28 mouse cellular contexts compared by ENCODE assay signal in the genomic region with DNA sequence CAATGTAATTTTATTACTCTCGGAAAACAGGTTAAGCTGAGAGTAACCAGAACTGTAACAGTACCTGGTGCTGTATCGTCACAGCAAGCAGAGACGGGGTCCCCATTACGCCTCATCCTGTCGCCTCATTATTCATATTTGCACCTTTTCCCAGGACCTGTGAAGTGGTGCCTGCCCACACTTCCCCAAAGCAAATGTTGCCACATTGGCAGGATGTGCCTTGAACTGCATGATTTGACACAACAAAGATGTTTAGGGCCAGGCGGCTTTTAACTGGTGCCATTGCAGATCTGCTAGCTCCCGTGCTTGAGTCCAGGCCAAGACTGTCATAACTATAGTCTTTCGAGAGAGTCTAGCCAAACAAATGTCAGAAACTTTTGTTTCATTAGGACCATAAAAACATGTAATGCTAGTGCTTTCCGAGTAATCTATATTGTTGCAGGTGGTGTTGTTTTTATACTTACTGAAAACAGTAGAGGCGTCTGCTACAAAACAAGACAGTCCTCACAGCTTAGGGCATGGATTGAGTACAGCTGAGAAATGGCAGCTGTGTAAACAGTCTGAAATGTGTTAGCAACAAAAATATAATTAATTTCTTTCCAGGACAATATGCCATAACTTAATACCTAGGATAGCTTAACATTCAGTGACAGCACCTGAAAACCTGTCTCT.
DNase-seq lines count a peak whose midpoint lies in the region; ATAC-seq and TF ChIP-seq lines count a peak whose summit lies in the region.
"Had no signal": no experiment of that assay in that cellular context is flagged by ENCODE, and none has a peak within 500 bp of the region (broad histone marks: within the 10 kb centered on the region; RNA-seq: fewer than 3 reads in every experiment).

No protein-coding gene starts in this region.

- no peak overlapping the region for H3K4me3 ChIP-seq in embryonic facial prominence, embryonic 14.5 days (ENCODE audit: low read depth, low read length)
- H3K4me3 ChIP-seq in embryonic facial prominence, embryonic 10.5 days, result no peak overlapping the region
- H3K4me3 ChIP-seq: hindbrain, embryonic 10.5 days; hindbrain, embryonic 15.5 days; kidney, embryonic 15.5 days; layer of hippocampus, adult 2 months; liver, embryonic 13.5 days; midbrain, embryonic 15.5 days had no signal

- no peak for TF ChIP-seq POLR2A in brain, embryonic 14.5 days (IDR thresholded peaks at IDR 0.05; ENCODE audit: borderline replicate concordance, extremely low read depth, insufficient read depth, insufficient read length, poor library complexity, severe bottlenecking)

- no peak overlapping the region for H3K27ac ChIP-seq in embryonic facial prominence, embryonic 14.5 days (replicated peaks; ENCODE audit: low read depth, low read length)
- no peak overlapping the region for H3K27ac ChIP-seq in embryonic facial prominence, embryonic 10.5 days (replicated peaks)
- H3K27ac ChIP-seq: hindbrain, embryonic 10.5 days; hindbrain, embryonic 15.5 days; kidney, embryonic 15.5 days; layer of hippocampus, adult 2 months; liver, embryonic 13.5 days; midbrain, embryonic 15.5 days; stomach, postnatal 0 days had no signal

- no peaks in the 10 kb centered on the region for H3K4me1 ChIP-seq in embryonic facial prominence, embryonic 14.5 days (ENCODE audit: control insufficient read depth, insufficient read depth, low read length)
- no peaks in the 10 kb centered on the region for H3K4me1 ChIP-seq in embryonic facial prominence, embryonic 10.5 days
- H3K4me1 ChIP-seq: hindbrain, embryonic 10.5 days; hindbrain, embryonic 15.5 days; kidney, embryonic 15.5 days; midbrain, embryonic 15.5 days had no signal

- no peaks in the 10 kb centered on the region for H3K27me3 ChIP-seq in embryonic facial prominence, embryonic 14.5 days (replicated peaks; ENCODE audit: control insufficient read depth, insufficient read depth, low read length)
- H3K27me3 ChIP-seq in embryonic facial prominence, embryonic 10.5 days (replicated peaks; ENCODE audit: low read depth, poor library complexity, severe bottlenecking), result no peaks in the 10 kb centered on the region
- H3K27me3 ChIP-seq: hindbrain, embryonic 15.5 days; kidney, embryonic 15.5 days; liver, embryonic 13.5 days; midbrain, embryonic 15.5 days had no signal

- no peak overlapping the region for H3K9ac ChIP-seq in embryonic facial prominence, embryonic 14.5 days (ENCODE audit: low read depth, low read length)
- H3K9ac ChIP-seq: hindbrain, embryonic 15.5 days; kidney, embryonic 15.5 days; liver, embryonic 13.5 days; midbrain, embryonic 15.5 days had no signal

- H3K9me3 ChIP-seq in embryonic facial prominence, embryonic 14.5 days (ENCODE audit: control insufficient read depth, low read length), result no peaks in the 10 kb centered on the region
- no peaks in the 10 kb centered on the region for H3K9me3 ChIP-seq in embryonic facial prominence, embryonic 10.5 days
- H3K9me3 ChIP-seq: hindbrain, embryonic 10.5 days; hindbrain, embryonic 15.5 days; kidney, embryonic 15.5 days; liver, embryonic 13.5 days; midbrain, embryonic 15.5 days had no signal

- peak; percentile 41; the same call in 1 of the 2 replicates for ATAC-seq in embryonic facial prominence, embryonic 14.5 days (ENCODE audit: low read depth)
- ATAC-seq: inflammation-experienced regulatory T-cells, adult 6 months; midbrain, embryonic 15.5 days had no signal

- DNase-seq in embryonic facial prominence, embryonic 14.5 days (ENCODE audit: low spot score), result peak; percentile 32
- no peak for DNase-seq in embryonic facial prominence, embryonic 10.5 days (ENCODE audit: low spot score)
- DNase-seq in layer of hippocampus, postnatal 14 days (ENCODE audit: low spot score in 2 of 2), result peak; percentile 4 to 23
- DNase-seq in layer of hippocampus, adult 9-10 months (ENCODE audit: low spot score), result no peak
- DNase-seq in brain, embryonic 14.5 days (ENCODE audit: low read depth), result peak; percentile 76
- peak; percentile 7 for DNase-seq in forelimb bud, embryonic 11.5 days (ENCODE audit: low read depth, low spot score)
- DNase-seq in thymus, postnatal 4 days, result no peak
- DNase-seq: B cell, adult 2 months; cerebellum, adult 11 months; cerebellum, adult 9-11 months; gastrocnemius, postnatal 14 days; heart, postnatal 14 days; kidney, adult 11 months; kidney, postnatal 36 days; left cerebral cortex, postnatal 4 days; liver, embryonic 13.5 days; lung, adult 18-20 months; lung, postnatal 14 days; right cerebral cortex, postnatal 4 days; thymus, adult 18-20 months; thymus, postnatal 25 days had no signal

- H3K36me3 ChIP-seq in embryonic facial prominence, embryonic 14.5 days (ENCODE audit: control insufficient read depth, insufficient read depth, low read length), result no peaks in the 10 kb centered on the region
- peaks cover 11% of the 10 kb centered on the region for H3K36me3 ChIP-seq in embryonic facial prominence, embryonic 10.5 days (replicated peaks)
- H3K36me3 ChIP-seq: hindbrain, embryonic 15.5 days; kidney, embryonic 15.5 days; midbrain, embryonic 15.5 days had no signal

- WGBS in embryonic facial prominence, embryonic 14.5 days, result 72% methylated on average over 10 of the region's 10 CpGs
- 83% methylated on average over 10 of the region's 10 CpGs for WGBS in embryonic facial prominence, embryonic 10.5 days

- no peak overlapping the region for H3K4me2 ChIP-seq in embryonic facial prominence, embryonic 14.5 days (ENCODE audit: low read depth, low read length)
- H3K4me2 ChIP-seq: hindbrain, embryonic 15.5 days; kidney, embryonic 15.5 days; liver, embryonic 13.5 days; midbrain, embryonic 15.5 days had no signal

- no peak for TF ChIP-seq CTCF in brain, embryonic 14.5 days (IDR thresholded peaks at IDR 0.05; ENCODE audit: borderline replicate concordance, extremely low read depth, insufficient read depth, insufficient read length)

Comparison
In these comparisons a context has a peak if more than half of its experiments do, and no peak if none do; other contexts are left out.
1. DNase-seq: peak in embryonic facial prominence, embryonic 14.5 days (single experiment), layer of hippocampus, postnatal 14 days (2 of 2), brain, embryonic 14.5 days (single experiment) and forelimb bud, embryonic 11.5 days (single experiment); none in embryonic facial prominence, embryonic 10.5 days (single experiment), layer of hippocampus, adult 9-10 months (single experiment) and thymus, postnatal 4 days (single experiment).